Mouse (Mus musculus): Measurements from ENCODE around the gene Fkbp11. TPM values are rescaled to one million over a fixed set of nuclear protein-coding genes. Genes with fewer than 3 reads are reported as not detected.

The Fkbp11 gene
- polyA plus RNA-seq, 1 experiment, result not detected

GRCm38 (mm10) chr15:98710442-98710841, 17.6 kb downstream of the Fkbp11 start:
- WGBS, result 19% methylated on average over 9 of the region's 9 CpGs
- Histone ChIP-seq H3K4me1 (ENCODE audit: control insufficient read depth, insufficient read depth, low read length) (peaks cover 4% of the 10 kb centered on the region), H3K4me3 (ENCODE audit: insufficient read depth, low read depth, low read length) (no peak overlapping the region), H3K27ac (ENCODE audit: insufficient read depth, low read depth, low read length) (no peak overlapping the region)
- TF ChIP-seq POLR2A (IDR thresholded peaks at IDR 0.05; ENCODE audit: insufficient read depth, low read depth, low read length) (no peak), CTCF (IDR thresholded peaks at IDR 0.05; ENCODE audit: insufficient read depth, low read depth, low read length) (peak; percentile 51)

GRCm38 (mm10) chr15:98707766-98708372, 20.1 kb downstream of the Fkbp11 start, which contains the start of gene Ccdc65:
Ccdc65 (plus strand) TSS chr15:98708207.
- WGBS, result 18% methylated on average over 16 of the region's 16 CpGs
- 0 out of 2 replicates have a peak, but pooled peaks have one; percentile 24 for TF ChIP-seq POLR2A (IDR thresholded peaks at IDR 0.05; ENCODE audit: insufficient read depth, low read depth, low read length)
- TF ChIP-seq CTCF (IDR thresholded peaks at IDR 0.05; ENCODE audit: insufficient read depth, low read depth, low read length), result peak; percentile 76
- H3K27ac ChIP-seq (ENCODE audit: insufficient read depth, low read depth, low read length), result no peak within 1 kb of the TSS
- H3K4me1 ChIP-seq (ENCODE audit: control insufficient read depth, insufficient read depth, low read length), result peaks cover 4% of the 10 kb centered on the region
- H3K4me3 ChIP-seq (ENCODE audit: insufficient read depth, low read depth, low read length), result peak within 1 kb of the TSS; percentile 53

- no peak overlapping the region for H3K4me3 ChIP-seq (ENCODE audit: insufficient read depth, low read depth, low read length)
- peaks cover 8% of the 10 kb centered on the region for H3K4me1 ChIP-seq (ENCODE audit: control insufficient read depth, insufficient read depth, low read length)
- TF ChIP-seq POLR2A (IDR thresholded peaks at IDR 0.05; ENCODE audit: insufficient read depth, low read depth, low read length) (no peak), CTCF (IDR thresholded peaks at IDR 0.05; ENCODE audit: insufficient read depth, low read depth, low read length) (no peak)
- 78% methylated on average over 9 of the region's 9 CpGs for WGBS
- no peak overlapping the region for H3K27ac ChIP-seq (ENCODE audit: insufficient read depth, low read depth, low read length)
Observed at GRCm38 (mm10) chr15:98704312-98704711, 23.7 kb downstream of the Fkbp11 start.

GRCm38 (mm10) chr15:98699190-98700105, 28.6 kb downstream of the Fkbp11 start:
- Histone ChIP-seq H3K4me3 (ENCODE audit: insufficient read depth, low read depth, low read length) (peak overlapping the region; percentile 59), H3K27ac (ENCODE audit: insufficient read depth, low read depth, low read length) (peak overlapping the region; percentile 32; the same call in 1 of the 2 replicates), H3K4me1 (ENCODE audit: control insufficient read depth, insufficient read depth, low read length) (peaks cover 6% of the 10 kb centered on the region)
- TF ChIP-seq CTCF (IDR thresholded peaks at IDR 0.05; ENCODE audit: insufficient read depth, low read depth, low read length) (peak; percentile 95), POLR2A (IDR thresholded peaks at IDR 0.05; ENCODE audit: insufficient read depth, low read depth, low read length) (no peak)
- WGBS, result 1% methylated on average over 40 of the region's 40 CpGs

- TF ChIP-seq CTCF (IDR thresholded peaks at IDR 0.05; ENCODE audit: insufficient read depth, low read depth, low read length) (no peak), POLR2A (IDR thresholded peaks at IDR 0.05; ENCODE audit: insufficient read depth, low read depth, low read length) (no peak)
- peaks cover 11% of the 10 kb centered on the region for H3K4me1 ChIP-seq (ENCODE audit: control insufficient read depth, insufficient read depth, low read length)
- WGBS, result 48% methylated on average over 8 of the region's 8 CpGs
- no peak overlapping the region for H3K4me3 ChIP-seq (ENCODE audit: insufficient read depth, low read depth, low read length)
- no peak overlapping the region for H3K27ac ChIP-seq (ENCODE audit: insufficient read depth, low read depth, low read length)
Observed at GRCm38 (mm10) chr15:98696216-98696615, 31.8 kb downstream of the Fkbp11 start.

GRCm38 (mm10) chr15:98695726-98696125, 32.3 kb downstream of the Fkbp11 start:
- H3K4me1 ChIP-seq (ENCODE audit: control insufficient read depth, insufficient read depth, low read length), result peaks cover 11% of the 10 kb centered on the region
- WGBS, result 51% methylated on average over 9 of the region's 9 CpGs
- H3K27ac ChIP-seq (ENCODE audit: insufficient read depth, low read depth, low read length), result no peak overlapping the region
- TF ChIP-seq CTCF (IDR thresholded peaks at IDR 0.05; ENCODE audit: insufficient read depth, low read depth, low read length) (no peak), POLR2A (IDR thresholded peaks at IDR 0.05; ENCODE audit: insufficient read depth, low read depth, low read length) (no peak)
- no peak overlapping the region for H3K4me3 ChIP-seq (ENCODE audit: insufficient read depth, low read depth, low read length)

- 67% methylated on average over 11 of the region's 11 CpGs for WGBS
- H3K4me3 ChIP-seq (ENCODE audit: insufficient read depth, low read depth, low read length), result no peak overlapping the region
- H3K27ac ChIP-seq (ENCODE audit: insufficient read depth, low read depth, low read length), result no peak overlapping the region
- peaks cover 5% of the 10 kb centered on the region for H3K4me1 ChIP-seq (ENCODE audit: control insufficient read depth, insufficient read depth, low read length)
- TF ChIP-seq POLR2A (IDR thresholded peaks at IDR 0.05; ENCODE audit: insufficient read depth, low read depth, low read length), result no peak
- no peak for TF ChIP-seq CTCF (IDR thresholded peaks at IDR 0.05; ENCODE audit: insufficient read depth, low read depth, low read length)
Observed at GRCm38 (mm10) chr15:98692171-98692715, 35.8 kb downstream of the Fkbp11 start.

GRCm38 (mm10) chr15:98691486-98692147, 36.4 kb downstream of the Fkbp11 start:
- WGBS, result 44% methylated on average over 7 of the region's 7 CpGs
- no peak for TF ChIP-seq POLR2A (IDR thresholded peaks at IDR 0.05; ENCODE audit: insufficient read depth, low read depth, low read length)
- TF ChIP-seq CTCF (IDR thresholded peaks at IDR 0.05; ENCODE audit: insufficient read depth, low read depth, low read length), result no peak
- Histone ChIP-seq H3K27ac (ENCODE audit: insufficient read depth, low read depth, low read length) (no peak overlapping the region), H3K4me1 (ENCODE audit: control insufficient read depth, insufficient read depth, low read length) (peaks cover 5% of the 10 kb centered on the region), H3K4me3 (ENCODE audit: insufficient read depth, low read depth, low read length) (no peak overlapping the region)

Measured in olfactory bulb, adult 2 months (tissue).